Mouse (Mus musculus): ENCODE data around the gene Rassf3. TPM values are rescaled to one million over a fixed set of nuclear protein-coding genes. Genes with fewer than 3 reads are reported as not detected.

Rassf3 gene
- polyA plus RNA-seq, 2 experiments = 20.7 to 23.2 TPM

DNA sequence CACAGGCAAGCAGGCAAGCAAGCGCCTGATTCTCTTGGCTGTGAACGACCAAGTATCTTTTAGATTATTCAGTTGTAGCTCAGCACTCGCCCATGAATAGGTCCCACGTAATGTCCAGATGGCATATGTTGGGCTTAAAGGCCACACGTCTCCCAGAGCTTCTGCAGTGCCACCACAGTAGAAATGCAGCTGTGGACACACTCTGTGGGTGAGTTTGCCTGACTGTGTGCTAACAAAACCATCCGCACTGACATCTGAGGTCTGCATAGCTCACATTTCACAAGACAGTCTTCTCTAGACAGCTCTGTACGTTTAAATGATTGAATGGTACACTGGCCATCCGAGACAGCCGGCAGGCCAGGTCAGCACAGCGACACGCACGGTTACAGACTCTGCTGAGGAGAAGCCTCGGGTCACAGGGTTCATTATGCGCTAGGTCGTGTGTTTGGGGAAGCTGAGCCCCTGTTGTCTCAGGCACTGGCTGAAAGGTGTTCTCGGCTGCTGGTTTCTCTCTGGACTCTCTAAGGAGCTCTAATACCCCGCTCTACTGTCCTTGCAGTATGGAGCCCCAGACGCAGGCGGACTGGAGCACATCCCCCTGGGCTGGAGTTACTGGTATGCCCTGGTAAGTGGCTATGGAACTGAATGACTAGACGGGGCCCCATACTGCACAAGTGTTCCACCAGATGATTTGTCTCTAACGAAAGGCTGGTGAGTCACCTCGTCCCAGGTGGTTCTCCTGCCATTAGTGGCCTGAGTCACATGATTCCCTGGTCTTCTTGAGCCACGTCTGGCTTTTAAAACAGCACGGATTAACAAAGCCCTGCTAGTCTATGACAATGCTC is 100.3 kb downstream of the Rassf3 start:
- Histone ChIP-seq H3K9ac (ENCODE audit: low read depth, low read length, severe bottlenecking) (no peak overlapping the region), H3K4me2 (replicated peaks; ENCODE audit: low read depth, low read length, severe bottlenecking) (no peak overlapping the region), H3K27ac (replicated peaks; ENCODE audit: low read depth, low read length) (no peak overlapping the region), H3K36me3 (ENCODE audit: control insufficient read depth, insufficient read depth, low read length) (peaks cover 81% of the 10 kb centered on the region), H3K4me1 (ENCODE audit: control insufficient read depth, insufficient read depth, low read length) (no peaks in the 10 kb centered on the region), H3K27me3 (ENCODE audit: control insufficient read depth, insufficient read depth, low read length) (no peaks in the 10 kb centered on the region), H3K4me3 (replicated peaks; ENCODE audit: low read length) (no peak overlapping the region), H3K9me3 (ENCODE audit: control insufficient read depth, low read length) (no peaks in the 10 kb centered on the region)
- WGBS = 79% methylated on average over 24 of the region's 24 CpGs
- no peak for TF ChIP-seq POLR2A (IDR thresholded peaks at IDR 0.05; ENCODE audit: borderline replicate concordance, extremely low read depth, insufficient read depth, insufficient read length)
- DNase-seq (ENCODE audit: low spot score) (no peak), ATAC-seq (ENCODE audit: low FRiP score, low read depth) (no peak)

DNA sequence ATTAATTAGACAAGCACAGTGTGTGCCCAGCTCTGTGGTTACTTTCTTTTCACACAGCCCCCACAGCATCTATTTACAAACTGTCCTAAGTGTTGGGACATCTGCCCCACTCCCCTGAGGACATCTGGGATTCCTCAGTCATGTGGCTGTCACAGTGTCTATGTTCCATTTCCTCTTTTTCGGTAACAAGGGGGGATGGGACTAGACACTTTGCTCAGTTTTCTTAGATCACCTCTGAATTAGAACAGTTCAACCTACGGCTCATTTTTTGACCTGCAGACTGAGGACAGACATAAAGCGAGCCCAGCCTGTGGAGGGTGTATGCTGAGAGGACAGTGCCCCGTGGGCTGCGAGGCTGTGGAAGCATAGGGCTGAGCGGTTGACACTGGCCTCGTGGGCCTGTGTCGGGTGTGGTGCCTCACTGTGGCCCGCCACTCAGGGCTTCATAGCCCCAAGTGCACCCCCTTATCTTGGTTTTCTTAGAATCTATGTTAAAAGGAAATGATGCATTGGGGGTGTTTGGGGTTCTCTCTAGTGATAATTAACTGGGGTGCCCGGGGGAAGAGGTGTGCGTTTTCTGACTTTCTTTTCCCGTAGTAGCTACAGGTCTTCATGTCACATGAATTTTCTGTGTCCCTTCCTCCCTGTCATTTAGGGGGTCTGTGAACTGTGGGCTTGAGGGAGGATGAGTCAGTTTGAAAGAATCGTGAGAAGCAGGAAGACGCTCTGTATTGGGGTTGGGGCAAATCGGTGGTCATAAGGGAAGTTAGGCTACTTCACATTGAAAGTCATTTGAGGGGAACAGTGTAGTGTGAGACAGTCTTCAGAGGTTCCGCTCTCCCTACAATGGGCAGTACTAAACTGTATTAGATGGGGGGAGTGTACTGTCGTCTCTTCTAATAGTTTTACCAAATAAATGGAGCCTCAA is 101.2 kb downstream of the Rassf3 start:
- Histone ChIP-seq H3K9me3 (ENCODE audit: control insufficient read depth, low read length) (no peaks in the 10 kb centered on the region), H3K4me3 (replicated peaks; ENCODE audit: low read length) (no peak overlapping the region), H3K4me2 (replicated peaks; ENCODE audit: low read depth, low read length, severe bottlenecking) (no peak overlapping the region), H3K27ac (replicated peaks; ENCODE audit: low read depth, low read length) (no peak overlapping the region), H3K27me3 (ENCODE audit: control insufficient read depth, insufficient read depth, low read length) (no peaks in the 10 kb centered on the region), H3K36me3 (ENCODE audit: control insufficient read depth, insufficient read depth, low read length) (peaks cover 80% of the 10 kb centered on the region), H3K9ac (ENCODE audit: low read depth, low read length, severe bottlenecking) (no peak overlapping the region), H3K4me1 (ENCODE audit: control insufficient read depth, insufficient read depth, low read length) (no peaks in the 10 kb centered on the region)
- ATAC-seq (ENCODE audit: low FRiP score, low read depth) = no peak
- WGBS = 90% methylated on average over 17 of the region's 17 CpGs
- TF ChIP-seq POLR2A (IDR thresholded peaks at IDR 0.05; ENCODE audit: borderline replicate concordance, extremely low read depth, insufficient read depth, insufficient read length) = no peak
- no peak for DNase-seq (ENCODE audit: low spot score)

DNA sequence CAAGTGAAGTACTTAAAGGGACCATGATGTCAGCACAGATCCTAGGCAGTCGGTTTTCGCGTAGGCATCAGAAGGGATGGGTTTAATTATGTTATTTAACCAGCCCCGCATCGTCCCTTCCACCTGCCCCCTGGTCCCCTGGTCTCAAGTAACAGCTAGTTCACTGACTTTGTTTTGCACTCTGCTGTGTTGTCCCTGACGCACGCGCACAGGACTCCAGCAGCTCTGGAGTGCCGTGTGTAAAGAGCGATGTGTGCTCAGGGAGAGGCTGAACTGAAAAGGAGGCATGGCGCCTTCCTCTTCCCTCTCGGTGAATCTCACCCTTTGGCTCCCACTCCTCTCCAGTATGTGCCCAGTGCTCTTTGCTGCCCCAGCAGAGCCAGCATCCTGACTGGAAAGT is 102.1 kb downstream of the Rassf3 start:
- Histone ChIP-seq H3K4me3 (replicated peaks; ENCODE audit: low read length) (no peak overlapping the region), H3K36me3 (ENCODE audit: control insufficient read depth, insufficient read depth, low read length) (peaks cover 77% of the 10 kb centered on the region), H3K9ac (ENCODE audit: low read depth, low read length, severe bottlenecking) (no peak overlapping the region), H3K27ac (replicated peaks; ENCODE audit: low read depth, low read length) (no peak overlapping the region), H3K4me1 (ENCODE audit: control insufficient read depth, insufficient read depth, low read length) (no peaks in the 10 kb centered on the region), H3K4me2 (replicated peaks; ENCODE audit: low read depth, low read length, severe bottlenecking) (no peak overlapping the region), H3K27me3 (ENCODE audit: control insufficient read depth, insufficient read depth, low read length) (no peaks in the 10 kb centered on the region), H3K9me3 (ENCODE audit: control insufficient read depth, low read length) (no peaks in the 10 kb centered on the region)
- ATAC-seq (ENCODE audit: low FRiP score, low read depth) = no peak
- TF ChIP-seq POLR2A (IDR thresholded peaks at IDR 0.05; ENCODE audit: borderline replicate concordance, extremely low read depth, insufficient read depth, insufficient read length) = no peak
- WGBS = 50% methylated on average over 12 of the region's 12 CpGs
- DNase-seq (ENCODE audit: low spot score) = no peak

DNA sequence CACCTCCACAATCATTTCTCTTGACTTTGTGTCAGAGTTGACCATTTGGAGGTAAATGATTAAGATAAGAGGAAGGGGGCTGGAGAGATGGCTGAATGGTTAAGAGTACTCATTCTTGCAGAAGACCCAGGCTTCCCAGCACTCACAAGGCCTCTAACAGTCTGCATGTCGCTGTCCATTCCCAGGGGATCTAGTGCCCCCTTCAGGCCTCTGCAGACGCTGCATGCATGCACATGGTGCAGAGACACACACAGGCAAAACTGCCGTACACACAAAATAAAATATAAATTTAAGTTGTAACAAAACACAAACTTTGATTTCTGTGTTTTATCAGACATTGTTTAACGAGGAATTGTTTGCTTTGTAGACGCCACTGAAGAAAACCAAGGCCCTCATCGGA is 105.4 kb downstream of the Rassf3 start:
- Histone ChIP-seq H3K4me1 (ENCODE audit: control insufficient read depth, insufficient read depth, low read length) (peaks cover 7% of the 10 kb centered on the region), H3K36me3 (ENCODE audit: control insufficient read depth, insufficient read depth, low read length) (peaks cover 48% of the 10 kb centered on the region), H3K4me3 (replicated peaks; ENCODE audit: low read length) (no peak overlapping the region), H3K4me2 (replicated peaks; ENCODE audit: low read depth, low read length, severe bottlenecking) (no peak overlapping the region), H3K27me3 (ENCODE audit: control insufficient read depth, insufficient read depth, low read length) (no peaks in the 10 kb centered on the region), H3K9ac (ENCODE audit: low read depth, low read length, severe bottlenecking) (no peak overlapping the region), H3K27ac (replicated peaks; ENCODE audit: low read depth, low read length) (no peak overlapping the region), H3K9me3 (ENCODE audit: control insufficient read depth, low read length) (no peaks in the 10 kb centered on the region)
- ATAC-seq (ENCODE audit: low FRiP score, low read depth) = no peak
- no peak for TF ChIP-seq POLR2A (IDR thresholded peaks at IDR 0.05; ENCODE audit: borderline replicate concordance, extremely low read depth, insufficient read depth, insufficient read length)
- WGBS = 92% methylated on average over 6 of the region's 6 CpGs
- DNase-seq (ENCODE audit: low spot score) = no peak

DNA sequence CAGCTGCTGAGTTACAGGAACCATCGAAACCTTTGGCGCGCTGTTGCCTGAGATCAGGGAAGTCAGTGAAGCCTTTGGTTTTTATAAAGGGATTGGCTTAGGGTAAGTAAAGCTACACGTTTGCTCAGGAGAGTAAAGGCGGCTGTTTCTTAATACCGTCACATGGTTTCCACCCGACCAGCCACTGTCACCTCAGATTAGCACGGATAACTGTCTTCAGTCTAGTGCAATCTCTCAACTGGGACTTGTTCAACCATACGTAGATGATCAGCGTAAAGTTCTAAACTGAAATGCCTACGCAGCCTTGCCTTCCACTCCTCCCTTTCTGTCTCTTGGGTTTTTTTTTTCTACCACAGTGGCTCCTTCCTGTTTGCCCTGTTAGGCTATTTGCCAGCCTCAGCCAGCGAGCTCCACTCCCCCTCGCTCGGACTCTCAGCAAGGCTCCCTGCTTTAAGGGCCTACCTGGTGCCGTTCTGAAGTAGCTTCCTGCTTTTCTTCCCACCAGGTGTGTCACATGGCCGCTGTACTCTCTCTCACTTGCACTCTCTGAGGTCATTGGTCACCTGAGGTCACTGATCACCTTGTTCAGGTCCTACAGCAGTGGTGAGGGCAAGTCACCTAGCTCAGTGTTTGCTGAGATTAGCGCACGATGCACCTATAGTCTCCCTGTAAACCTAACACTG is 107.2 kb downstream of the Rassf3 start:
- H3K4me3 ChIP-seq (replicated peaks; ENCODE audit: low read length) = no peak overlapping the region
- H3K36me3 ChIP-seq (ENCODE audit: control insufficient read depth, insufficient read depth, low read length) = peaks cover 32% of the 10 kb centered on the region
- no peaks in the 10 kb centered on the region for H3K27me3 ChIP-seq (ENCODE audit: control insufficient read depth, insufficient read depth, low read length)
- H3K4me2 ChIP-seq (replicated peaks; ENCODE audit: low read depth, low read length, severe bottlenecking) = no peak overlapping the region
- ATAC-seq (ENCODE audit: low FRiP score, low read depth) (no peak), DNase-seq (ENCODE audit: low spot score) (no peak)
- 90% methylated on average over 18 of the region's 18 CpGs for WGBS
- H3K4me1 ChIP-seq (ENCODE audit: control insufficient read depth, insufficient read depth, low read length) = peaks cover 14% of the 10 kb centered on the region
- no peak overlapping the region for H3K27ac ChIP-seq (replicated peaks; ENCODE audit: low read depth, low read length)
- no peaks in the 10 kb centered on the region for H3K9me3 ChIP-seq (ENCODE audit: control insufficient read depth, low read length)
- no peak overlapping the region for H3K9ac ChIP-seq (ENCODE audit: low read depth, low read length, severe bottlenecking)
- no peak for TF ChIP-seq POLR2A (IDR thresholded peaks at IDR 0.05; ENCODE audit: borderline replicate concordance, extremely low read depth, insufficient read depth, insufficient read length)
